Mouse (Mus musculus): ENCODE results near the gene 2610528A11Rik.

2610528A11Rik gene

DNA sequence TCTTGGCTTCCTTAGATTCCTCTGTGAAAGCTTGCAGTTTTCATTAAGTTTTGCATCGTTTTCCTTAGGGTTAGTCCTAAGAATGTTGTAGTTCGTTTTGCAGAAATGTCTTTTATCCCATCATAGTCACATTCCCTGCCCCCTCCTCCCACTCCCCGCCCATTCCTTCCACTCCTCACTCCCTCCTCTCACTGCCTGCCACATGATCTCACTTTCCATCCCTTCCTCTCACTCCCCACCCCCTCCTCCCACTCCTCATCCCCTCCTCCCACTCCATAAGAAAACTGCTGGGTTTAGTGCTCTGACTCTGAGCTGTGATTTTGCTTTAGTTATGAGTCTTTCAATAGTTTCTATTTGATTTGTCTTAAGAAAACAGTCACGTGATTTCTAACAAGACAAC is 30.1 kb downstream of the 2610528A11Rik start:
- no peak for DNase-seq

- no peak for DNase-seq
Observed at GRCm38 (mm10) chr14:37080724-37081123, 33.1 kb downstream of the 2610528A11Rik start.

GRCm38 (mm10) chr14:37068516-37068915 is 45.3 kb downstream of the 2610528A11Rik start:
- peak; percentile 55 for DNase-seq

DNA sequence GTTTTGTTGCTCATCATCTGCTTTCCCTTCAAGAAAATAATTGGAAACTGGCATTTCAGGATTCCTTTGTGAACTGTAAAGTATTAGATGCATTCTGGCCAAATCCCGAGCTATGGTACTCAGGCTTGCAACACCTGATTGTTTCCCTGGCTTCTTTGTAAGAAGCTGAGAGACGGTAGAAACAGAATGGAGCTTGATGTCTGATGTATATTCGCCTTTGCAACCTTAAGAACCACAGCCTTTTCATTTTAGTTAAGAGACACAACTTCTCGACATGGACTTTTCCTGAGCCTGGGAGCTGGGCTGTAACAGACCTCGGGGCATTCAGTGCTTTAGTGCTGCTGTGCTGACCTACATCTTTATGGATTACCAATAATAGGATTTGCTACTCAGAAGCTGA is 46.2 kb downstream of the 2610528A11Rik start, which contains the start of gene Lrit2:
Lrit2 (plus strand) TSS at position 301 of the 400 bp plus-strand sequence.
- DNase-seq = no peak

DNA sequence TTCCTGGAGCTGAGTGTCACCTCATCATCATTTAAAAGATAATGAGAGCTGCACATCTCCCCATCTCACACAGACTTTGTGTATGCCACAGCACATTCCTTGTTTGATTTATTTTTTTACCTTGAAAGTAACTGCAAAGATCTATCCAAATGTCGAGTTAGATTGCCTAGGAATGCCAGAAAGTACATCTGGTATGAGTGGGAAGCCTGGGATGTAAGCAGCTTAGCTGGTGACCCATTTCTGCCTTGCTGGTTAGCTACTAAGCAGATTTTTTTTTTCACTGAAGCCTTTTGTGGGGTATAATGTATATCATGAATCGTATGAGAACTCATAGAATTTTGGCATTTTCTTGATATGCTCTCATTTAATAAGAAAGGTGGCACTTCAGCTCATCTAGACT is 47.2 kb downstream of the 2610528A11Rik start:
- no peak for DNase-seq

DNA sequence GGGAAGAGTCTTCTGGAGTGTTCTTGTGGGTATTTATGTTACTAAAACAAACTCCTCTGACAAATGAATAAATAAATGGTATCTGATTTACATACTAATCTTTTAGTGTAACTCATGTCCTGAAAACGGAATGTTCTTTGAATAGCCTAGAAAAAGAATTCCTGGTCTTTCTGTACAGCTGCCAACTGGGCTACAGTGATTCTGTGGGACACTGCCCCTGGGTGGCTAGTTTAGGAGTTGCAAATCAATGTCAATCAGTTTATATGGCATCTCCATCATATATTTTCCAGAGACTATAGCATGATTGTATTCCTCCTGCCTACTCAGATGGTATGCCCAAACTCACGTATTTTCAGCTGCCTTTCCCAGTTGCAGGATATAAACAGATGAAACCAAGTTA is 49.0 kb downstream of the 2610528A11Rik start:
- DNase-seq = no peak

All from kidney, adult 9 months (tissue).